Mouse (Mus musculus): ENCODE data around the gene Wdr34. TPM values are rescaled to one million over a fixed set of nuclear protein-coding genes. Genes with fewer than 3 reads are reported as not detected.
A peak's percentile ranks its signal among the peaks of the same experiment; 100 is the strongest.

Wdr34 gene
- polyA plus RNA-seq, 1 experiment, result 50.8 TPM

GRCm38 (mm10) chr2:30067031-30067888 is 18.6 kb upstream of the Wdr34 start:
- peak overlapping the region; percentile 88 for H3K4me3 ChIP-seq (ENCODE audit: insufficient read depth, low read length)
- no peak overlapping the region for H3K27ac ChIP-seq (ENCODE audit: insufficient read depth, low read length)
- H3K4me1 ChIP-seq (ENCODE audit: control insufficient read depth, insufficient read depth, low read length), result peaks cover 5% of the 10 kb centered on the region
- TF ChIP-seq POLR2A (IDR thresholded peaks at IDR 0.05; ENCODE audit: extremely low read depth, insufficient read depth, low read length) (no peak), CTCF (IDR thresholded peaks at IDR 0.05; ENCODE audit: extremely low read depth, insufficient read depth, low read length) (no peak)

- Histone ChIP-seq H3K4me1 (ENCODE audit: control insufficient read depth, insufficient read depth, low read length) (peaks cover 5% of the 10 kb centered on the region), H3K27ac (ENCODE audit: insufficient read depth, low read length) (peak overlapping the region; percentile 99; the same call in 1 of the 2 replicates), H3K4me3 (ENCODE audit: insufficient read depth, low read length) (peak overlapping the region; percentile 88)
- TF ChIP-seq CTCF (IDR thresholded peaks at IDR 0.05; ENCODE audit: extremely low read depth, insufficient read depth, low read length) (no peak), POLR2A (IDR thresholded peaks at IDR 0.05; ENCODE audit: extremely low read depth, insufficient read depth, low read length) (peak; percentile 56)
Observed at GRCm38 (mm10) chr2:30066046-30066901, 17.6 kb upstream of the Wdr34 start.

- TF ChIP-seq POLR2A (IDR thresholded peaks at IDR 0.05; ENCODE audit: extremely low read depth, insufficient read depth, low read length) (no peak), CTCF (IDR thresholded peaks at IDR 0.05; ENCODE audit: extremely low read depth, insufficient read depth, low read length) (no peak)
- no peak overlapping the region for H3K4me3 ChIP-seq (ENCODE audit: insufficient read depth, low read length)
- H3K4me1 ChIP-seq (ENCODE audit: control insufficient read depth, insufficient read depth, low read length), result peaks cover 5% of the 10 kb centered on the region
- H3K27ac ChIP-seq (ENCODE audit: insufficient read depth, low read length), result no peak overlapping the region
Observed at GRCm38 (mm10) chr2:30064298-30064697, 15.6 kb upstream of the Wdr34 start.

GRCm38 (mm10) chr2:30063791-30064190 is 15.1 kb upstream of the Wdr34 start:
- H3K4me1 ChIP-seq (ENCODE audit: control insufficient read depth, insufficient read depth, low read length), result peaks cover 5% of the 10 kb centered on the region

GRCm38 (mm10) chr2:30063235-30063634 is 14.6 kb upstream of the Wdr34 start:
- no peak overlapping the region for H3K27ac ChIP-seq (ENCODE audit: insufficient read depth, low read length)
- peak overlapping the region; percentile 39 for H3K4me3 ChIP-seq (ENCODE audit: insufficient read depth, low read length)
- peaks cover 5% of the 10 kb centered on the region for H3K4me1 ChIP-seq (ENCODE audit: control insufficient read depth, insufficient read depth, low read length)
- TF ChIP-seq POLR2A (IDR thresholded peaks at IDR 0.05; ENCODE audit: extremely low read depth, insufficient read depth, low read length) (no peak), CTCF (IDR thresholded peaks at IDR 0.05; ENCODE audit: extremely low read depth, insufficient read depth, low read length) (no peak)

More at GRCm38 (mm10) chr2:30063791-30064190, 15.1 kb upstream of the Wdr34 start:
- TF ChIP-seq CTCF (IDR thresholded peaks at IDR 0.05; ENCODE audit: extremely low read depth, insufficient read depth, low read length), result no peak
- TF ChIP-seq POLR2A (IDR thresholded peaks at IDR 0.05; ENCODE audit: extremely low read depth, insufficient read depth, low read length), result no peak
- H3K27ac ChIP-seq (ENCODE audit: insufficient read depth, low read length), result no peak overlapping the region
- H3K4me3 ChIP-seq (ENCODE audit: insufficient read depth, low read length), result no peak overlapping the region

GRCm38 (mm10) chr2:30062249-30063093 is 13.8 kb upstream of the Wdr34 start:
- H3K4me3 ChIP-seq (ENCODE audit: insufficient read depth, low read length), result peak overlapping the region; percentile 39
- H3K27ac ChIP-seq (ENCODE audit: insufficient read depth, low read length), result no peak overlapping the region
- TF ChIP-seq POLR2A (IDR thresholded peaks at IDR 0.05; ENCODE audit: extremely low read depth, insufficient read depth, low read length) (0 out of 2 replicates have a peak, but pooled peaks have one; percentile 44), CTCF (IDR thresholded peaks at IDR 0.05; ENCODE audit: extremely low read depth, insufficient read depth, low read length) (no peak)
- H3K4me1 ChIP-seq (ENCODE audit: control insufficient read depth, insufficient read depth, low read length), result peaks cover 3% of the 10 kb centered on the region; the same call in 1 of the 2 replicates

GRCm38 (mm10) chr2:30061215-30062166 is 12.8 kb upstream of the Wdr34 start:
- no peak for TF ChIP-seq CTCF (IDR thresholded peaks at IDR 0.05; ENCODE audit: extremely low read depth, insufficient read depth, low read length)
- TF ChIP-seq POLR2A (IDR thresholded peaks at IDR 0.05; ENCODE audit: extremely low read depth, insufficient read depth, low read length), result no peak
- Histone ChIP-seq H3K27ac (ENCODE audit: insufficient read depth, low read length) (no peak overlapping the region), H3K4me1 (ENCODE audit: control insufficient read depth, insufficient read depth, low read length) (peaks cover 3% of the 10 kb centered on the region; the same call in 1 of the 2 replicates), H3K4me3 (ENCODE audit: insufficient read depth, low read length) (peak overlapping the region; percentile 39)

- Histone ChIP-seq H3K27ac (ENCODE audit: insufficient read depth, low read length) (no peak overlapping the region), H3K4me3 (ENCODE audit: insufficient read depth, low read length) (no peak overlapping the region), H3K4me1 (ENCODE audit: control insufficient read depth, insufficient read depth, low read length) (peaks cover 3% of the 10 kb centered on the region; the same call in 1 of the 2 replicates)
- TF ChIP-seq CTCF (IDR thresholded peaks at IDR 0.05; ENCODE audit: extremely low read depth, insufficient read depth, low read length) (no peak), POLR2A (IDR thresholded peaks at IDR 0.05; ENCODE audit: extremely low read depth, insufficient read depth, low read length) (no peak)
Observed at GRCm38 (mm10) chr2:30058418-30058817, 9.7 kb upstream of the Wdr34 start.

All from cortical plate, adult 2 months (tissue).